Mouse (Mus musculus) layer of hippocampus, adult 18-20 months (tissue): ENCODE results near the gene Gsto1. TPM values are rescaled to one million over a fixed set of nuclear protein-coding genes. Genes with fewer than 3 reads are reported as not detected.

Experiments used
- DNase-seq, 2 experiments: peaks; one replicate each; pipeline ENCODE4 v3.0.0; 2022; ENCODE audit warnings: low spot score in 2 of 2
- total RNA-seq, 2 experiments: library from RNA; stranded (reverse); gene quantifications; 2 replicates each; pipeline ENCODE4 v1.2.3; 2021

The Gsto1 gene
- total RNA-seq, 2 experiments from 2014 or later = 46.2 to 47.4 TPM

GRCm38 (mm10) chr19:47886617-47887016, 31.8 kb downstream of the Gsto1 start:
- no peak for DNase-seq

GRCm38 (mm10) chr19:47887417-47887816, 32.6 kb downstream of the Gsto1 start:
- DNase-seq = peak; percentile 19 to 54

GRCm38 (mm10) chr19:47888037-47888436, 33.3 kb downstream of the Gsto1 start:
- no peak for DNase-seq

- no peak for DNase-seq
Observed at GRCm38 (mm10) chr19:47890489-47891130, 35.8 kb downstream of the Gsto1 start.

- DNase-seq = no peak
Observed at GRCm38 (mm10) chr19:47891562-47892312, 37.0 kb downstream of the Gsto1 start.

GRCm38 (mm10) chr19:47893092-47893491, 38.3 kb downstream of the Gsto1 start:
- DNase-seq = no peak

GRCm38 (mm10) chr19:47898472-47899079, 43.8 kb downstream of the Gsto1 start:
- no peak for DNase-seq

GRCm38 (mm10) chr19:47900012-47900411, 45.2 kb downstream of the Gsto1 start:
- DNase-seq = no peak

- DNase-seq = no peak
Observed at GRCm38 (mm10) chr19:47900558-47900957, 45.8 kb downstream of the Gsto1 start.

GRCm38 (mm10) chr19:47902316-47903201, 47.8 kb downstream of the Gsto1 start:
- no peak for DNase-seq

- no peak for DNase-seq
Observed at GRCm38 (mm10) chr19:47903679-47904078, 48.9 kb downstream of the Gsto1 start.

- DNase-seq = no peak
Observed at GRCm38 (mm10) chr19:47905081-47905480, 50.3 kb downstream of the Gsto1 start.

GRCm38 (mm10) chr19:47905603-47906002, 50.8 kb downstream of the Gsto1 start:
- no peak for DNase-seq

GRCm38 (mm10) chr19:47907596-47907995, 52.8 kb downstream of the Gsto1 start:
- DNase-seq = no peak

GRCm38 (mm10) chr19:47908961-47909371, 54.2 kb downstream of the Gsto1 start:
- no peak for DNase-seq

GRCm38 (mm10) chr19:47909387-47910116, 54.8 kb downstream of the Gsto1 start:
- DNase-seq = no peak

GRCm38 (mm10) chr19:47910117-47910618, 55.4 kb downstream of the Gsto1 start:
- no peak for DNase-seq

GRCm38 (mm10) chr19:47910751-47911150, 56.0 kb downstream of the Gsto1 start:
- DNase-seq = no peak

GRCm38 (mm10) chr19:47913344-47913743, 58.6 kb downstream of the Gsto1 start:
- DNase-seq = no peak

- DNase-seq = no peak
Observed at GRCm38 (mm10) chr19:47914191-47914590, 59.4 kb downstream of the Gsto1 start.
